Mouse (Mus musculus): Measurements from ENCODE around the gene En2.

GRCm38 (mm10) chr5:28166256-28167231 lies 1.1 kb downstream of the En2 start:
- TF ChIP-seq CTCF (IDR thresholded peaks at IDR 0.05; ENCODE audit: borderline replicate concordance, control insufficient read depth, extremely low read depth, insufficient read depth, low read length, poor library complexity) (no peak), POLR2A (IDR thresholded peaks at IDR 0.05; ENCODE audit: control insufficient read depth, extremely low read depth, insufficient read depth, low read length, poor library complexity) (no peak)
